Mouse (Mus musculus): ENCODE data around the gene Zfp36. TPM values are rescaled to one million over a fixed set of nuclear protein-coding genes. Genes with fewer than 3 reads are reported as not detected.

Gene Zfp36
- polyA plus RNA-seq, 1 experiment from 2014 or later, result 29.4 TPM

GRCm38 (mm10) chr7:28386462-28386861, 6.4 kb upstream of the Zfp36 start:
- no peak for TF ChIP-seq EP300 (optimal IDR thresholded peaks at IDR 0.05)
- peak; percentile 94 for TF ChIP-seq CTCF (IDR thresholded peaks at IDR 0.05; ENCODE audit: low read depth)
- ATAC-seq (ENCODE audit: low FRiP score, low TSS enrichment) (peak; percentile 53), DNase-seq (ENCODE audit: low spot score) (peak; percentile 91)
- no peak overlapping the region for H3K9ac ChIP-seq (ENCODE audit: low read length)
- H3K27ac ChIP-seq (replicated peaks), result peak overlapping the region; percentile 65
- no peaks in the 10 kb centered on the region for H3K27me3 ChIP-seq (ENCODE audit: control insufficient read depth, insufficient read depth, low read length)
- no peaks in the 10 kb centered on the region for H3K9me3 ChIP-seq (ENCODE audit: control insufficient read depth, low read length)
- H3K4me3 ChIP-seq (ENCODE audit: low read depth, low read length), result no peak overlapping the region
- no peak overlapping the region for H3K4me2 ChIP-seq (replicated peaks; ENCODE audit: low read depth)
- peaks cover 3% of the 10 kb centered on the region; the same call in 1 of the 2 replicates for H3K36me3 ChIP-seq (ENCODE audit: control insufficient read depth, insufficient read depth, low read length)
- peaks cover 8% of the 10 kb centered on the region; the same call in 1 of the 2 replicates for H3K4me1 ChIP-seq (replicated peaks; ENCODE audit: control insufficient read depth, insufficient read depth)
- WGBS, result 3% methylated on average over 4 of the region's 4 CpGs

GRCm38 (mm10) chr7:28386007-28386406, 6.0 kb upstream of the Zfp36 start:
- H3K36me3 ChIP-seq (ENCODE audit: control insufficient read depth, insufficient read depth, low read length), result peaks cover 3% of the 10 kb centered on the region; the same call in 1 of the 2 replicates
- no peaks in the 10 kb centered on the region for H3K27me3 ChIP-seq (ENCODE audit: control insufficient read depth, insufficient read depth, low read length)
- 76% methylated on average over 7 of the region's 7 CpGs for WGBS
- TF ChIP-seq CTCF (IDR thresholded peaks at IDR 0.05; ENCODE audit: low read depth) (no peak), EP300 (optimal IDR thresholded peaks at IDR 0.05) (no peak)
- H3K9ac ChIP-seq (ENCODE audit: low read length), result no peak overlapping the region
- ATAC-seq (ENCODE audit: low FRiP score, low TSS enrichment) (no peak), DNase-seq (ENCODE audit: low spot score) (no peak)
- peak overlapping the region; percentile 65 for H3K27ac ChIP-seq (replicated peaks)
- no peak overlapping the region for H3K4me2 ChIP-seq (replicated peaks; ENCODE audit: low read depth)
- no peaks in the 10 kb centered on the region for H3K9me3 ChIP-seq (ENCODE audit: control insufficient read depth, low read length)
- H3K4me1 ChIP-seq (replicated peaks; ENCODE audit: control insufficient read depth, insufficient read depth), result peaks cover 8% of the 10 kb centered on the region; the same call in 1 of the 2 replicates
- H3K4me3 ChIP-seq (ENCODE audit: low read depth, low read length), result no peak overlapping the region

GRCm38 (mm10) chr7:28385196-28385595, 5.1 kb upstream of the Zfp36 start:
- Histone ChIP-seq H3K36me3 (ENCODE audit: control insufficient read depth, insufficient read depth, low read length) (peaks cover 3% of the 10 kb centered on the region; the same call in 1 of the 2 replicates), H3K4me1 (replicated peaks; ENCODE audit: control insufficient read depth, insufficient read depth) (peaks cover 10% of the 10 kb centered on the region; the same call in 1 of the 2 replicates), H3K4me2 (replicated peaks; ENCODE audit: low read depth) (no peak overlapping the region), H3K9me3 (ENCODE audit: control insufficient read depth, low read length) (no peaks in the 10 kb centered on the region), H3K4me3 (ENCODE audit: low read depth, low read length) (no peak overlapping the region), H3K27me3 (ENCODE audit: control insufficient read depth, insufficient read depth, low read length) (no peaks in the 10 kb centered on the region), H3K27ac (replicated peaks) (peak overlapping the region; percentile 65), H3K9ac (ENCODE audit: low read length) (no peak overlapping the region)
- no peak for TF ChIP-seq CTCF (IDR thresholded peaks at IDR 0.05; ENCODE audit: low read depth)
- no peak for TF ChIP-seq EP300 (optimal IDR thresholded peaks at IDR 0.05)
- no peak for DNase-seq (ENCODE audit: low spot score)
- no peak for ATAC-seq (ENCODE audit: low FRiP score, low TSS enrichment)
- 87% methylated on average over 9 of the region's 9 CpGs for WGBS

GRCm38 (mm10) chr7:28384162-28384561, 4.1 kb upstream of the Zfp36 start:
- peak overlapping the region; percentile 100; the same call in 1 of the 2 replicates for H3K27ac ChIP-seq (replicated peaks)

GRCm38 (mm10) chr7:28383606-28384005, 3.6 kb upstream of the Zfp36 start:
- Histone ChIP-seq H3K27me3 (ENCODE audit: control insufficient read depth, insufficient read depth, low read length) (no peaks in the 10 kb centered on the region), H3K4me2 (replicated peaks; ENCODE audit: low read depth) (no peak overlapping the region), H3K4me1 (replicated peaks; ENCODE audit: control insufficient read depth, insufficient read depth) (peaks cover 14% of the 10 kb centered on the region; the same call in 1 of the 2 replicates), H3K9ac (ENCODE audit: low read length) (no peak overlapping the region), H3K4me3 (ENCODE audit: low read depth, low read length) (no peak overlapping the region), H3K27ac (replicated peaks) (peak overlapping the region; percentile 100), H3K36me3 (ENCODE audit: control insufficient read depth, insufficient read depth, low read length) (peaks cover under 1% of the 10 kb centered on the region; the same call in 1 of the 2 replicates), H3K9me3 (ENCODE audit: control insufficient read depth, low read length) (no peaks in the 10 kb centered on the region)
- no peak for DNase-seq (ENCODE audit: low spot score)
- ATAC-seq (ENCODE audit: low FRiP score, low TSS enrichment), result no peak
- 71% methylated on average over 4 of the region's 4 CpGs for WGBS
- no peak for TF ChIP-seq CTCF (IDR thresholded peaks at IDR 0.05; ENCODE audit: low read depth)
- TF ChIP-seq EP300 (optimal IDR thresholded peaks at IDR 0.05), result no peak

More at GRCm38 (mm10) chr7:28384162-28384561, 4.1 kb upstream of the Zfp36 start:
- no peak for TF ChIP-seq EP300 (optimal IDR thresholded peaks at IDR 0.05)
- TF ChIP-seq CTCF (IDR thresholded peaks at IDR 0.05; ENCODE audit: low read depth), result no peak
- H3K36me3 ChIP-seq (ENCODE audit: control insufficient read depth, insufficient read depth, low read length), result peaks cover 3% of the 10 kb centered on the region; the same call in 1 of the 2 replicates
- peak; percentile 16 for DNase-seq (ENCODE audit: low spot score)
- H3K9me3 ChIP-seq (ENCODE audit: control insufficient read depth, low read length), result no peaks in the 10 kb centered on the region
- H3K4me3 ChIP-seq (ENCODE audit: low read depth, low read length), result no peak overlapping the region
- WGBS, result 67% methylated on average over 6 of the region's 6 CpGs
- ATAC-seq (ENCODE audit: low FRiP score, low TSS enrichment), result no peak
- H3K4me2 ChIP-seq (replicated peaks; ENCODE audit: low read depth), result no peak overlapping the region
- no peak overlapping the region for H3K9ac ChIP-seq (ENCODE audit: low read length)
- no peaks in the 10 kb centered on the region for H3K27me3 ChIP-seq (ENCODE audit: control insufficient read depth, insufficient read depth, low read length)
- H3K4me1 ChIP-seq (replicated peaks; ENCODE audit: control insufficient read depth, insufficient read depth), result peaks cover 14% of the 10 kb centered on the region; the same call in 1 of the 2 replicates

- H3K27me3 ChIP-seq (ENCODE audit: control insufficient read depth, insufficient read depth, low read length), result no peaks in the 10 kb centered on the region
- ATAC-seq (ENCODE audit: low FRiP score, low TSS enrichment) (peak; percentile 49), DNase-seq (ENCODE audit: low spot score) (peak; percentile 80)
- no peaks in the 10 kb centered on the region for H3K9me3 ChIP-seq (ENCODE audit: control insufficient read depth, low read length)
- H3K4me3 ChIP-seq (ENCODE audit: low read depth, low read length), result no peak overlapping the region
- peak overlapping the region; percentile 81; the same call in 1 of the 2 replicates for H3K4me2 ChIP-seq (replicated peaks; ENCODE audit: low read depth)
- H3K36me3 ChIP-seq (ENCODE audit: control insufficient read depth, insufficient read depth, low read length), result peaks cover 2% of the 10 kb centered on the region; the same call in 1 of the 2 replicates
- TF ChIP-seq EP300 (optimal IDR thresholded peaks at IDR 0.05), result no peak
- TF ChIP-seq CTCF (IDR thresholded peaks at IDR 0.05; ENCODE audit: low read depth), result no peak
- 45% methylated on average over 11 of the region's 11 CpGs for WGBS
- H3K9ac ChIP-seq (ENCODE audit: low read length), result peak overlapping the region; percentile 27
- H3K27ac ChIP-seq (replicated peaks), result peak overlapping the region; percentile 100
- peaks cover 14% of the 10 kb centered on the region; the same call in 1 of the 2 replicates for H3K4me1 ChIP-seq (replicated peaks; ENCODE audit: control insufficient read depth, insufficient read depth)
Measured at GRCm38 (mm10) chr7:28382981-28383396, 2.9 kb upstream of the Zfp36 start.
